Mouse (Mus musculus): Measurements from ENCODE around the gene Atg4b. TPM values are rescaled to one million over a fixed set of nuclear protein-coding genes. Genes with fewer than 3 reads are reported as not detected.

The Atg4b gene
- 100 to 1,000 TPM in 1 of 2 experiments, 10 to 100 TPM in 1; 87.1 to 104 TPM for polyA plus RNA-seq (2017; shearing (Covaris generic))

DNA sequence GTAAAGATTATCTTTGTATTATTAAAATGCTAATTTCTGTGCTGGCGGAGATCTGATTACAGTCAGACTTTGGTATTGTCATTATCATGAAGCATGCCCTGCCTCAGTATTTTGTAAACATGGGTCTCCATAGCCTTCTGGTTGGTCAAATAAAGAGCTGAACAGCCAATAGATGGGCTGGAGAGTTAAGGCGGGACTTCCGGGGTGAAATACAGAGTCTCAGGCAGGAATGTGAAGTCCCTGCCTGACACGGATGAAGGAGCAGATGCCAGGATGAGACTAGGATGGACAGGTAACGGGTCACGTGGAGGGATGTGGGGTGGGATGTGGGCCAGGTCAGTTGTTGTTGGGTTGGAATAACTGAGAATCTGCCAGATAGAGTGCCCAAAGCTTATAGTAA, at the start of gene Atg4b:
Atg4b (plus strand) TSS at position 211 of the 400 bp plus-strand sequence.
- ATAC-seq, result no peak

DNA sequence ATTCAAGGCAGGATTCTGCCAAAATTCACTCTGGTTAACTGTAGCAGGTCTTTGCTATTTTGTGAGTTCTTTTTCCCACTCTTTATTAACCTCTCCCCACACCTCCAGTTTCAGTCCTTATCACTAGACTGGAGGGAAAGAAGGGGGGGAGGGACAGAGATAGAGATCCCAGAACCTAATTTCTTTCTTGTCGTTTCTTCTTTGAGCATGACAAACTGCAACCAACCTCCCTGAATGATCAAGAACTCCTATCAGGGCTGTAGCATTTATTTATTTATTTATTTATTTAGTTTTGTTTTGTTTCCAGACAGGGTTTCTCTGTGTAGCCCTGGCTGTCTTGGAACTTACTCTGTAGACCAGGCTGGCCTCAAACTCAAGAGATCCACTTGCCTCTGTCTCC, 49.2 kb upstream of the Atg4b start:
- ATAC-seq, result no peak

DNA sequence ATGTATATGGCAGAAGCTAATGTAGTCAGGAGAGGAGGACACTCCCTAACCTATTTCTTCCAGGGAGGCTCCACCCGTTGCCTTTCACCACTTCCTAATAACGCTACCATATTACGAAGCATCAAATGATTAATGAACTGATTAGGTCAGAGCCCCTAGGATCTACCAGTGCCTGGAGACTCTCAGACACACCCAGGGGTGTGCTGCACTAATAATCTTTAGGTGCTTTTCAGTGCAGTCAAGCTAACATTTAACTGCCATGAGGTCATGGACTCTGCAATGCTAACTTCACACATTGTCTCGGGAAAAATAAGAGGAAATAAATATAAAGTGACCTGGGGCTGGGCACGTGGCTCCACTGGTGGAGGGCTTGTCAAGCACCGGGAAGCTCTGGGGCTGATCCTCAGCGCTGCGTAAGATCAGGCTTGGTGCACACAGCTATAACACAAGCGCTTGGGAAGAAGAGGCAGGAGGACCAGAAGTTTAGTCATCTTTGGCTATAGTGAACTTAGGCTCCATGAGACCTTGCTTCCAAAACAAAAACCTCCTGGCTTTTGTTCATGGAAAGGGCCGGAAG, 47.7 kb upstream of the Atg4b start:
- no peak for ATAC-seq

DNA sequence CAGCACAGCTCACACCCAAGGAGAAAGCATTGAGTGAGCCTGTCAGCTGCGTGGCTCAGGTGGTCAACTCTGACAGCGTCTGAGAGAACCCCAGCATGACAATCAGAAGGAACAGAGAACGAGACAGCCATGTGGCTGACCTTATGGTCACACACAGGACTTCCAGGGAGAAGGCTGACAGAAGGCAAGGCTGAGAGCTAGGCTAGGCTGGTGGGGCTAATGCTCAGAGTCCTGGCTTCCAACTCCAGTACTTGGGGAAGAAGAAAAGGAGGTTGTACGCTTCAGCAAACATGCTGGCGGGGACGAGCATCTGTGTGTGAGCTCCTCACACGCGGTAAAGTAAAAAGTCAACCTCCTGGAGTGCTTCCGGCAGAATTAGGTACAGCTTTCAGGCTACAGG, 47.0 kb upstream of the Atg4b start:
- no peak for ATAC-seq

DNA sequence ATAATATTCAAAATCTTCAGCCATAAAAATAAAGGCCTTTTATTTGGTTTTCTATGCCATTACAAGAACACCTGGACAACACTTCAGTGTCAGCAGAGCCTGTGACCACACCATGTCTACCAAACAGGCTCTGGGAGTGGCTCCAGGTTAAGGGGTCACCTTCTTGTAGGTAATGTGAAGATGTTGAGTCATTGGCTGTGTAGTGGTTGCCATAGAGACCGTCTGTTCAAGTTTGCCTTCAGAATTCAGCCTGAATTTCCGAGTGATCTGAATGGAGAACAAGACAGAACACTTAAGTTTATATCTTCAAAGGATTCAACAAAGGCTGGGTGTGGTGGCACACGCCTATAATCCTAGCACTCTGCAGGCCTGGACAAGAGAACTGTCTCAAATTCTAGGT, 45.9 kb upstream of the Atg4b start:
- ATAC-seq, result no peak

DNA sequence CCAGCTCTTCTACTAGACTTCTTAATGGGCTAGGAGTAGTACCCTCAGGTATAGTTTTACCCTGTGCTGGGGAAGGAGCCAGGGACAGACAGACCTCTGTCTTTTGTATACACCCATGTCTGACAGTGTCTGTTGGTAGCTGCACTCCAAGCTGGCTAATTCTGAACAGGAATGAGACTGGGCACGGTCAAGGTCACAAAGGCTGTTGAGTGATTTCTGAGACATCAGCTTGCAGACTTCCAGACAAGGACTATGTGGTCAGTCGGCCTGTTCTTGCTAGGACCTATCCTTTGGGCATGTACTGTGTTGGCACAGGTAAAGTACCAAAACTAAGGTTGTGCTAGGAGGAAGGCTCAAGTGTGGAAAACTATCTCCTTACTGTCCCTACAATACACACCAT, 35.1 kb upstream of the Atg4b start:
- no peak for ATAC-seq

DNA sequence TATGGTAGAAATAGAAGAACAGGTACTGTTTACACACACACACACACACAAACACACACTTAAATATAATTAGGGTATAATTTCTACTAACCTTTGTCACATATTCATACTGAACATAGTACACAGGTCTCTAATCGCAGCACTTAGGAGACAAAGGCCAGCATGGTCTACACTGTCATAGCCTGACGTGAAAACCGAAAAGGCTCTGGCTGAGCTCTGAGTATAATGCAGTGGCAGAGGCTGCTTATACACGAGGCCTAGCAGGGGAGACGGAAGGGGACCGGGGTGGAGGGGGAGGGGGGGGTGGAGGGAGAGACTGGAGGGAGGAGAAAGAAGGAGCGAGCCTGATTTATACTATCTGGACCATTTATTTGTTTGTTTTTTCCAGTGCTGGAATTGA, 29.7 kb upstream of the Atg4b start:
- ATAC-seq, result no peak

DNA sequence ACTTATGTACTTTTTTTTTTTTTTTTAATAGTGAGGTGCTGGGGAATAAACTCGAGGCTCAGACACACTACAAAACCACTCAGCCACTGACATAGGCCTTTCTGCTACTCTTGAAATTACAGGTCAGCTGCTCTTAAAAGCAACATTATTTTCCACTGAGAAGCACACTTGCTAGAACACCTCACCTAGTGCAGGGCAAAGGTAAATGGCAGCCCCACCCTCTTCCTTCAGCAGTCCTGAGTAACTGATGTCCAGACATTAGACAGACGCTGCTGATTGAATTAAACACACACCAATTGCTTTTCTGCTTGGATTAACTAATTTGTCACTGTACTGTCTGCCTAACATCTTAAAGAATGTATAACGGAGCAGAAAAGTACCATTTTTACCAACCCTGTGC, 26.7 kb upstream of the Atg4b start:
- no peak for ATAC-seq

DNA sequence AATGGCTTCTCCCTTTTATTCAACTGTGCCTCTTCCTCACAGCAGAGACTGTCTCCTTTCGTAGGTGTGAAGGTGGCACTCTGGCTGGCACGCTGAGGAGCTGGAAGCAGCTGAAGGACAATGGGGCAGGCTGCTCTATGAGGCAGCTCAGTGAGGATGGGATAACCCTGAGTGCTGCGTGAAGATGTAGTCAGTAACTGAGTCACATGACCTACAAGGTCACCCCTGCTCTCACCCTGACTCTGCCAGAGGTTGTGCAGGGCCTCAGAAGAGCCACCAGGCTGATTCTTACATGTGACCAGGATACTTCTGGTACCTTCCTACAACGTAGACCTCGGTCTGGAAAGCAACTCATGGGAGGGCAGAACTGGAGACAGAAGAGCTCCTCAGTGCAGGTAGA, 25.6 kb upstream of the Atg4b start:
- ATAC-seq, result no peak

DNA sequence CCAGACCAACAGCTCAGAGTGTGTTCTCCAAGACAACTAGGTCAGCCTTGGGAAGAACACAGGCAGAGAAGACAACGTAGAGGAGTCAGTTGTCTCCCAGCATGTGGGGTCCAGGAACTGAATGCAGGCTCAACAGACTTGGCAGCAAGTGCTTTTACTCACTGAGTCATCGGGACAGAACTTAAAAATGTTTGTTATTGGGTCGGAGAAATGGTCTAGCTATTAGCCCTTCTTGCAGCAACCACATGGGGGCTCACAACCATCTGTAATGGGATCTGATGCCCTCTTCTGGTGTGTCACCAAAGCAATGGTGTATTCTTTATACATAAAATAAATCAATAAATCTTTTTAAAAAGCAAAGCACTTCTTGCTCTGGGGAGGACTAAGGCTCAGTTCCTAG, 25.2 kb upstream of the Atg4b start:
- no peak for ATAC-seq

DNA sequence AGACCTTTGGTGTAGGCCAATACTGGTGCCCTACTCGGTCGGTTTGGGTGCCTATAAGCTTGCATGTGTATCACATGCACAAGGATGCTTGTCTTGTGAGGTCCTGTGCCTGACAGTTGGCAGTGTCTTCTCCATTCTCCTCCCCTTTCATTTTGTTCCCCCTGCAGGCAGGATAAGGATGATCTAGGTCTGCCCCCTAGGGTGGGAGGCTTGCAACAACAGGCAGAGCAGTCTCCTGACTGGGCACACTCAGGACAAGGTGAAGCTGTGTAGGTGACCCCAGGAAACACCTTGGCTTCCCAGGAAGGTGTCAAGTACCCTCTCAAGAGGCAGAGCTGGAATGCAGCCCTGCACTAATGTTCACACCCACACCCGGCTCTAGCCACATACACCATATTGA, 24.3 kb upstream of the Atg4b start:
- peak; percentile 70 for ATAC-seq

DNA sequence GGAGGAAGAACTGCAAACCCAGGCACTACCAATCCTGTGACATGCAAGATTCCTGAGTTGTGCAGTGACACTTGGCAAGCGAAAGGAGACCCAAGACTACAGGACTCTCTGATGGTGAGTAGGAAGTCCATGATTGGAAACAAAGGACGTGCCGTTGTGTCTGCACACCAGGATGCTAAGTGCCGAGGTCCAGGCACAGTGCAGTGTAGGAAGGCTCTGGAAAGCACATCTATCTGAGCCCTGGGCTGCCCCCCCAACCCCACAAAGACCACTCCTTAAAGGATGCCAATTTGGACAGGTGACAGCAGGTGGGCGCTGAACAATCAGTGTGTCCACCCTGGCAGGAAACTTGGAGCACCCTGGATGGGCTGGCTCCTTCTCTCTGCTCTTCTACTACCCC, 20.2 kb upstream of the Atg4b start:
- no peak for ATAC-seq

DNA sequence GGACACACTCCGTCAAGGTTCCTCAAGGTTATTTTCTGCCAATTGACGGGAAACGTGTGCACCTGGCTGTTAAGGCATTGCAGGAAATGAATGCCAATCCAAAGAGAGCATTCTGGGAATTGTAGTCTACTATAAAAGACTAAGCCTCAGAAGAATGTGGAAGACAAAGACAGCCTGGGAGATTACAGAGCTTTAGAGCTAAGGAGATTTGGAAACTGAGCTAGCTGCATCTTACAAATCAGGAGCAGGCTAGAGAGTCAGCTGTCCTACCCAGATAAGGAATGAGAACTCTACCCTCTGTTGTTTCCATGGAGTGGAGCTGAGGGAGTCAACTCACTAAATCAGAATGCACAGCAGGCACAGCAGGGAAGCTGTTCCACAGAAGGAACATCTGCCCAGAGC, 19.4 kb upstream of the Atg4b start:
- no peak for ATAC-seq

DNA sequence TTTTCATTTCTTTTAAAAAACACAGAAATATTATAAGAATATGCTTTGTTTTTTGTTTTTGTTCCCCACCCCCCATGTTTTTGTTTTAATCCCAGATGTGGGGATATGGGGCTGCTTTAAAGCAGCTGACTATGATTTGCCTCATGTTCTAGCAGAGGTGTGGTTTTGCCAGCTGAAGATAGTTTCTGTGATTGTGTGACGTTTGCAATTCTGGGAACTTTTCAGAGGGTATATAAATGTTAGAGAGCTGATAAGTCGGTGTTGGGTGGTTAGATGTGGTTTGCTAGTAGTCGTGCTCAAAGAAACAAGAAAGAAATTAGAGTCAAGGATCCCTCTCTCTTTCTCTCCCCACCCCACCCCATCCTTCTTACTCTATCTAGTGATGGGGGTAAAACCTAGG, 15.4 kb upstream of the Atg4b start:
- ATAC-seq, result no peak

DNA sequence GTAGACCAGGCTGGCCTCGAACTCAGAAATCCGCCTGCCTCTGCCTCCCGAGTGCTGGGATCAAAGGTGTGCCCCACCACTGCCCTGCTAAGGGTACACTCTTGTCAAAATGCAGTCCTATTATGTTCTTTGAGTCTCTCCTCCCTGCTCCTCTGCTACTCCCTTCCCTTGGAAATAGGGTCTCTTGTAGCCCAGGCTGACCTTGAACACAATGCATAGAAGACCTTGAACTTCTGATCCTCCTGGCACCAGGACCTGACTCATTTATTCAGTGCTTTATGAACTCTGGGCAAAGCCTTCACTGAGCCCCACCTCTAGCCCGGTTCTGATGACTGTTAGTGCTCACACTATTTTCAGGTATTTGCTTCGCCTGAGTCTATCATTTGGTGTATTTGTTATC, 13.6 kb upstream of the Atg4b start:
- no peak for ATAC-seq

DNA sequence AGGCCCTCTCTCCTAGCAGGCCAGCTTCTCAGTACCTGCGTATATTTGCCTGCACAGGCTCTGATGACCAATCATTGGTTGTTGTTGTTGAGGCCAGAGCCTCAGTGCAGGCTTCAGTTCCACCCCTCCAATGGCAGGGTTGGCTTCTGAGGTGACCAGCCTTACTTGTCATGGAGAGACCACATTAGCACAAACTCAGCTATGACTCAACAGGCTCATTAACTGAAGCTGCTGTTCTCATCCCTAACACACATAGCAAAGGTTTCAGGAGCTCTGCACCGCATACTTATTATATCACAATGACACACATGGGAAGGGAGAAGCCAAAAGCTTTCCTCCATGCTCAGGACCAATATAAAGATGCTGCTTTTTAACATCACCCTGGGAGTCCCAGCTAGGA, 10.6 kb upstream of the Atg4b start:
- ATAC-seq, result no peak

DNA sequence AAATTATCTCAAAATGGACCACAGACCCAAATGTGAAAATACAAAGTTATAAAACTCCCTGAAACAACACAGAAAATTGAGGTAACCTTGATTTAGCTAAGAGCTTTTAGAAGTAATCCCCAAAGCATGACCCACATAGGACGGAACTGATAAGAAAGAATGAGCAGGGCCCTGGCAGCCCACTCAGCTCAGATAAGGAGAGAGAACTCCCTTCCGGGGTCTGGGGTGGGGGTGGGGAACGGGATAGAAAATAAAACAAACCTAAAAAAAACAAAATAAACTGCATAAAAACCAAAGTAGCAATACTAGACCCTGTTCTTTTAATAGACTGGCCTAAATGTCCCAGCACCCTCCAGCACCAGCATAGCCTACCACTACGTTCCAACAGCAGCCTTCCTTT, 9.3 kb upstream of the Atg4b start:
- ATAC-seq, result no peak

DNA sequence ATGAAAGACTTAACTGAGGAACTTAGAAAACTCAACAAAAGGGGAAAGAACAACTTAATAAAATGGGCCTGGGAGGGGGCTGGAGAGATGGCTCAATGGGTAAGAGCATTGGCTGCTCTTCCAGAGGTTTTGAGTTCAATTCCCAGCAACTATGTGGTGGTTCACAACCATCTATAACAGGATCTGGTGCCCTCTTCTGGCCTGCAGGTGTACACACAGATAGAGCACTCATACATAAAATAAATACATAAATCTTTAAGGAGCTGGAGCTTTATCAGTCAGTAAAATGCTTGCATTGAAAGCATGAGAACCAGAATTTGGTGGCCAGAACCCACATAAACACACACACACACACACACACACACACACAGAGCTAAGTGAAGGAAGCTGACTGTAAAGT, 8.4 kb upstream of the Atg4b start:
- ATAC-seq, result no peak

DNA sequence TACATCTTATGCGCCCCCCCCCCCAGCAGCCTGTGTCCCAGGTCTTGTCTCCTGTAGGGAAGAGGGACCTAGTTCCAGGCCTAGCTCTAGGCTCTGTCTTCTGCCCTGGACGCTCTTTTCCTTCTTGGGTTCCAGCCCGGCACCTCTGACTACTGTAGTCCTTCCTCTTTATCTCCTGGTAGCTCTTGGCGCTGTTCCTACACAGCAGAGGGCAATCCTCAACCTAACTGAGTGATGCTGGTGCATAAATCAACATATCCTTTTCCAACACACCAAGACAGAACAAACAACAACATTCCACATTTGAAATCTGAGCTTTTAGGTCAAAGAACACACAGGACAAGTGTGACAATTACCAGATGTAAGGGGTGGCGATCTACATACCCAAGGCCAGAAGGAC, 5.1 kb upstream of the Atg4b start:
- no peak for ATAC-seq

DNA sequence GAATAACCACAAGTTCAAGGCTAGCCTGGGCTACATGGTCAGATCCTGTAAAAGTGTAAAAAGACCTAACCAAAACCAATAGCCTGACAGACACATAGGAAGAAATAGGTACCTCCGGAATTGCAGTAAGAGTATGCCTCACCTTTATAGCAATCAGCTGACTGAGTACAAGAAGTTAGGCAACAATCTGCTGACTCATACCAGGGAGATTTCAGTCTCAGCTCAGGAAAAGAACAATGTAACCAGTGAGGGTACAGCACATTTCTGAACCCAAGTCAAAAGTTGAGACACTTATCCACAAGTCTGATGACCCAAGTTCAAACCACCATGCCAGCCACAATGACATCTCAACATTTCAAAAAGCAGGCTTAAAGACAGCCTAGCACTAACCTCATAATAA, 2.8 kb upstream of the Atg4b start:
- no peak for ATAC-seq

DNA sequence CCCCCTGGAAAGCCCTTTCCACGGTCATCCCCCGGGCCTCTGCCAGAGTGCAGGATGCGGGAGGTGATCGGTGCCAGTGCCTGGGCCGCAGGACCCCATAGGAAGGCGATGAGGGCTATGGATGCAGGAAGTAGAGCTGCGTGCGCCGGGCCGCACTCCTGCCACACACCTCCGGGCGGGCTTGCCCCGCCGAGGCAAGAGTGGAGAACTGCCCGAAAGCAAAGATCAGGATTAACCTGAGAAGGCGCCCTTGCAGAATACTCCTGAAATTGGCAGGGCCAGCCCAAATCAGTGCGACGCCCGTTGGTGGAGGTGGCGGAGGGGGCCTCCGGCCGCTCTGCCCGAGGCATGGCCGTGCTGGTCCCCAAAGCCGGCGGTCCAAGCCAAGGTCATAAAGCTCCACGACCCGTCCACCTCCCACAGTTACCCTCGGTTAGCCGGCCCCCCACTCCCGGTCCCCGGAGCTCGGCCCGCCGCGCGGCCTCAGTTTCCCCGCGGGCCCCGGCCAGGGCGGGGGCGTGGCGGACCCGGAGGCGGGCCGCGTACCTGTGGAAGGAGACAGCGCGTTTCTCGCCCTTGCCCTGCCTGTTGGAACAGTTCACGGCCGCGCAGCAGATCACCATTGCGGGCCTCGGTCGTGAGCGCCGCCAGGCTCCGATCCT, 2.7 kb downstream of the Atg4b start:
- peak; percentile 33 for ATAC-seq

DNA sequence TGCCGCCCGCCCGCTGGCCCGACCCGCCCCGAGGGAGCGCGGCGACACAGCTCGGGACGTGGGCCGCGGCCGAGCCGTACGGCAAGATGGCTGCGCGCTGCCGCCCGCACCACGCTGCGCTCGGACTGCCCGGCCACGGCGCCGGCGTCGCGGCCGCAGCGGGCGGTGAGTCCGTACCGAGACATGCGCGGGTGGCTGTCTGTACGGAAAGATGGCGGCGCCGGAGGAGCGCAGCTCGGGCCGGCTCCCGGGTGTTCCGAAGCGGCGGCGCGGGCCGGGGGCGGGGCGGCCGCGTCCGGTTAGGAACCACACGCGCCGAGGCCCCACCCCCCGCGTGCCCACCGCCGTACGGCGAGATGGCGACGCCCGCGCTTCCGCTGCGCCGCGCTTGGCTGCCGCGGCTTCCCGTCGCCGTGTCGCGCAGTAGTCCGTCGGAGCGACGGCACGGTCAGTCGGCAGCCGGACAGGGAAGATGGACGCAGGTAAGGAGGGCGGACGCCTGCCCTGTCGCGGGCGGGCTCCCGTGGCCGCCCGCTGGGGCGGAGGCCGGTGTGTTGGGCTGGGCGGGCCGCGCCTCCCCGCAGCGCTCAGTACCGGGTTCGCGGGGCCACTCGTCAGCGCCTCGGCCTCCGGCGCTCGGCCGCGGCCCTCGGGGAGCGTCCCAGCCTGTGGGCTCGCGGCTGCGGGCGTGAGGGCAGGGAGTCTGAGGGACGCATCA, 3.4 kb downstream of the Atg4b start, which contains the start of gene Thap4:
Thap4 (minus strand) TSS at position 292 of the 718 bp plus-strand sequence.
- ATAC-seq, result peak; percentile 84

DNA sequence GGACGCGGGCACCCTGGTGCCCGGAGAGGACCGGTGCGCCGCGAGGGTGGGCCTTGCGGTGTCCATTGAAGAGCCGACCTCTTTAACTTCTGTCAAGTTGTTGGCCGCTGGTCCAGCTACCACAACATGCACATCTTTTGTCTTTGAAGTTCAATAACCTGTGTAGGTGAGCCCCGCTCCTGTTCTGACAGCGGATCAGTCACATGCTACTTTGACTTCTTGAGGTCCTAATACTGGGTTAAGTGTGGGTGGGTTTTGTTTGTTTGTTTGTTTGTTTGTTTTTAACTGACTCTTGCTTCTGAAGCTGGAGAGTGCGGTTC, 4.0 kb downstream of the Atg4b start:
- peak; percentile 15 for ATAC-seq

DNA sequence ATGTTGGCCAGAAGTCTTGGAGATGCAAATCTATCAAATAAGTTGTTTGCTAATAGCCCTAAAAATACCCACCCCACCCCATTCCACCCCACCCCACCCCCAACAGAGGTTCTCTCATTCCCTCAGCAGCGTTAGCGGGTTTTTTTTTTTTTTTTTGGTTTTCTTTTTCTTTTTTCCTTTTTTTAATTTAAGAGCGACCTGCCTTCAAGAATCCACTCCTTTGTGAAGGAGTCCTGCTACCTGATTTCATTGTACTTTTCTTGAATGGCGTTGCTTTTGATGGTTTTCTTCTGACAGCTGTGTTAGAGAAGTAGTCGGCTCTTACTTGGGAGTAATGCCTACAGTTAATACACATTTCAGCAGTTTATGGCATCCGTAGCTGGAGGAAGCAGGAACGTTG, 4.3 kb downstream of the Atg4b start:
- ATAC-seq, result no peak
